Mouse (Mus musculus) common myeloid progenitor, adult 5-6 weeks (primary cell): ENCODE measurements around the gene Gsto1. TPM values are rescaled to one million over a fixed set of nuclear protein-coding genes. Genes with fewer than 3 reads are reported as not detected.

Experiments used
- ATAC-seq: replicated peaks from 2 replicates; pipeline ENCODE4 v1.8.0; 2016; ENCODE audit warnings: low read depth, mild to moderate bottlenecking, moderate TSS enrichment, inconsistent platforms; ENCODE audit not compliant: poor library complexity, severe bottlenecking
- total RNA-seq: library from RNA; stranded (forward); fragments of 200-1000, 187-1606 nt; gene quantifications from 2 replicates; pipeline ENCODE4 v1.2.3, GENCODE M21; 2017

Gsto1 gene
- total RNA-seq, 1 experiment from 2014 or later = 156 TPM

DNA sequence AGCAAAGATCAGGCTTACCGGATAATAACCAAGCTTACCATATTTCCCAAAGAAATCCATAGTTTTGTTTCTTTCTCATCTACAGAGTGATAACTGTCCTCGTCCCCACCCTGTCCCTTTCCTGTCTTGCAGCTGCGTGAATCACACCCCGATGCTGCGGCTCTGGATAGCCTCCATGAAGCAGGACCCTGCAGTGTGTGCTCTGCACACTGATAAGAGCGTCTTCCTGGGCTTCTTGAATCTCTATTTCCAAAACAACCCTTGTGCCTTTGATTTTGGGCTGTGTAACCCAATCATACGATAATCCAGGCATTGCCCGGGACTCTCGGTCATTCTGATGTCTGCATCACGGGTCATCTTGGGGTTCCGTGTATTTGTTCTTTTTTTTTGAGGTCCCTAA is 31.1 kb downstream of the Gsto1 start:
- no peak for ATAC-seq

DNA sequence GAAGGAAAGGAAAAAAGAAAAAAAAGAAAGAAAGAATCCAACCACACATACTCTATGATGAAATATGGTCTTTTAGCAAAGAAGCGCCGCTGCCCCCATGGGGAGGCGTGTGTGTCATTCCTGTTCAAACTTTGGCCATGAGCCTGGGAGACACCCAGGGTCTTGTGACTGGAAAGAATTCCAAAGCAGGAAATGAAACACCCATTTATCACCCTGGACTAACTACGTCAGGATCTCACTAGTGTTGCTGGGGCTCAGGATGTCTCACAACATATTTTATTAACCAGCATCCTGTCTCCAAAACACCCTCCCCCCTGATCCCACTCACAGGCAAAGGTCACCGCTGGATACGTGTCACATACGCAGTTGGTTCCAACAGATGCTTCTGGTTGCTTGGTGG is 31.8 kb downstream of the Gsto1 start:
- no peak for ATAC-seq

DNA sequence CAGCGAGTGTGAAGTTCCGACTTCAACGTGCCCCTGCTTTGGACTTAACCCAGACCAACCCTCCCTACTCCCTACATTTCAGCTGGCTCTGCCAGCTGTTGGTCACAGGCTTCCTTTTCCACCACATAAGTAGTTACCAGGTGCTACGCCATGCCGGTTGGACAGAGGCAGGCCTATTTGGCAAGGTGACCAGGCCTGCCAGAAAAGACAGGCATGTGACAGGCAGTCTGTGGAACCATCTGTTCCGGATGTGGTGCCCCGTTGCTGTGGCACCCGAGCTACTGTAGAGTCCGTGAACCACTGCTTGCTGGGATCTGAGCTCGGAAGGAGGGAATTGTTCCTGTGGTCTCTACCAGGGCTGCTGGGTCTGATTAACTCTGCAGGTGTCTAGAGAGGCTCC is 32.6 kb downstream of the Gsto1 start:
- peak; percentile 79 for ATAC-seq

DNA sequence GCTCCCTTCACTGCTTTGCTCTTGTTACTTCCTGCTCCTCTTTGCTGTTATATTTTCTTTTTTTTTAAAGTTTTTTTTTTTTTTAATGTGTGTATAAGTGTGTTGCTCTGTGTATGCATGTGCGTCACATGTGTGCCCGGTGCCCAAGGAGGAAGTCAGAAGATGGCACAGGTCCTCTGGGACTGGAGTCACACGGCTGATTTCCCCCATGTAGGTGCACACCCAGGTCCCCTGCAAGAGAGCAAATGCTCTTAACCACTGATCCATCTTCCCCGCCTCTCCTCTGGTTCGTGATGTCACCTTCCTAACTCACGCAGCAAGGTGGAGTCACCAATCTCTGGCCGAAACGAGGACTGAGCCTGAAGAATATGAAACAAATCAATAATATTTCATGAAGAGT is 33.3 kb downstream of the Gsto1 start:
- ATAC-seq = no peak

DNA sequence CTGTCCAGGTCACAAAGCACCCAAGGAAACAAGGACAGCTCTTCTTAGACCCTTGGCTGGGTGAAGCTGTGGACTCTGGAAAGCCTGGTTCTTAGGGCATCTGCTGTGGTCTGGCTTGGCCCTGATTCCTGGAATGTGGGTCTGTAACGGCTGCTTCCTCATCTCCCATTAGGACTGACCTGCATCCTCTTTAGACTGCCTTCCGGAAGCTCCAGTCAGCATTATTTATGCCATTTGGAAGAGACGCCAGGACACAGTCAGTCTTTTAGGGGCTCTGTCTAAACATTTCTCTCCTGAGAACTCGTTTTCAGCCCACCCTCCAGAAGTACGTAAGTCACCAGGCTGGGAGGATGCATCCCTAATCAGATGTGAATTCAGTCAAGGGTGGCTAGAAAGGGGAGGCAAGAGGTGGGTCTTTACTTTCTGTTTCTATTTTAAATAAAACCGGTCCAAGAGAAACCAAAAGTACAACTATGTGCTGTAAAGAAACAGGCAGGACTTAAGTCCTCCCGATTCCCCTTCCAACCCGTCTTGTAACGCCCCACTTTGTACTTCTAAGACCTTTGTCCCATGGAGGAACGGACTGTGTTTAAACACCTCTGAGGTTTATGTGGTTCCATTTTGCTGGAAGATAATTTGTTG is 35.8 kb downstream of the Gsto1 start:
- ATAC-seq = peak; percentile 18; the same call in 1 of the 2 replicates

DNA sequence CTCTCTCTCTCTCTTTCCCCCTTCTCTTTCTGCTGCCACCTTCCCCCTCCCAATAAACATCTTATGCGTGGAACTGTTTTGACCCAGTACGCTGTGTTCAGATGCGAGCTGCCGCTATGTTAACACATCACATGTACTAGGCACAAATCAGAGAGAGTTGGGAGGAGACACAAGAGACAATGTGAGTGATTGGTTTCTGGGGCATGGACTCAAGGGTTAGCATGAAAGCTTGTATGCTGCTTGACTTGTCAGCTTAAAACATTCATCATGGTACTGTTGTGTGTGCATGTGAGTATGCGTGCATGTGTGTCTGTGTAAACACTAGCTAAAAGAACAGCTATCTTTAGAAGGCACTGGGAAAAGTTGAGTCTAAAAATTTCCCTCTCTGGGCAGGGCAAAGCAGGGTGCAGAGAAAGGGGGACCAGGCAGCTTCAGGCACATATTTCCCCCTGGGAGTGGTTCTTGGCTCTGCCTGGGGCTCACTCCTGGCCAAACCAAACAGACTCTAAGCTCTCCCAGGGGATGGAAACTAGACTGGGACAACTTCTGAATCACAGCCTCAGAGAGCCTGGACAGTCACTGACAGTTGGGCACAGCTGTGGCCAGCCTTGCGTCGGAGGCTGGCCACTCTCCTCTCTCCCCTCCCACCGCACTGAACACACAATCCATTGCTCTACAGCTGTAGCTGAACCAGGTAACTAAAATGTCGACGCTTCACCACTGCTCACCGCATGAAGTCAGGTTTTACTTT is 37.0 kb downstream of the Gsto1 start:
- ATAC-seq = no peak

DNA sequence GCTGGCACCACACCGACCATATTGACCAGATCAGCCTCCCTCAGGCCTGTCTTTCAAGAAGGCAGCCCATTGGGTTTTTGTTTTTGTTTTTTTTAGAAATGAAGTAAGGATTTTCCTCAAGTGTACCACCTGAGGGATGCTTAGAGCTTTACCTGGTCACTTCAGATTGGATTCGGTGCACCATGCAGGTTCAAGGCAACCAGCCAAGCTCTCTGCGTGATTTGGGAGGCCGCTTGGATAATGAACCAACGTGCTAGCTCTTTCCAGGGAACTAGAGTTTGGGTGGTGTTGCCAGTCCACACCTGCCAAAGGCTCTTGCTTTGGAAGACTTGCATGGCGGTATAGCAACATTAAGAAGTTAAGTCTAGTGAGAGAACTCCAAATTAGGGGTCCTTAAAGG is 38.3 kb downstream of the Gsto1 start:
- no peak for ATAC-seq

DNA sequence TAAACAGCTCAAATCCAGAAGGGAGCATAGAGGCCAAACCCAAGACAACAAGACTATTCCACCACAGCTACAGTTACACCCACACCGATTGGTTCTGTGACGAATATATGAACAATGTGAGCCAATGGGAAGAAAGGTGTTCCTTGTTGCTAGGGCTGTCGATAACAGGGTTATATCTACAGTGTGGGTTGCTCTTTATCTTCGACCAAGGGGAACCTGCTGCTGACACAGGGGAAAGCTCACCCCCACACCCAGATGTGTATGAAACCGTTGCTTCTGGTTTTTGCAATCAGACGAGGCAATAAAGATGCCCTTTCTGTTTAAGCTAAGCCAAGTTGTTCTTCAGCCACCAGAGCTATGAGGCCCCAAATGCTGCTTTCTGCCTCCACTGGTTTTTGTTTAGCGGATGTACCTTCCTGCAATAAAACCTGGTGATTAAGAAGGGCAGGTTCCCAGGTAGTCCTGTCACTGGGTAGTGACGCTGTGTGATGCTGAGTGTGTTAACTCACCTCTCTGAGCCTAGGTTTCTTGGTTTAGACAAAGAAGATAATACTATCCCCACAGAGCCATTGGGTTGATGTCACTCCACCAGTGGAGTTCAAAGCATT is 43.8 kb downstream of the Gsto1 start:
- ATAC-seq = peak; percentile 77

DNA sequence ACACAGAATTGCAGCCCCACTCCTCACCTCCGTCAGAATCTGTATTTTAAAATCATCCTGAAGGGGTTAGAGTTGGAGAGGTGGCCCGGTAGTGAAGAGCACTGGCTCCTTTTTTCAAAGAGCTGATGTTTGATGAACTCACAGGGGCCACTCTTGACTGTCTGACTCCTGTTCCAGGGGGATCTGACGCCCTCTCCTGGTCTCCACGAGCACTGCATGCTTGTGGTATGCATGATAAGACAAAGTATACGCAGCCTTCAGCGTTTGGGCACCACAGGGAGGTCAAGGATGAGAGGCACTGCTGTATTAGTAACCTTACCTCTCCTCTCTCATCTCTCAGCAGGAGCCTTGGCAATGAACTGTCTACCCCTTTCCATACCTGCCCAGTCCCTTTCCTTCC is 45.2 kb downstream of the Gsto1 start:
- ATAC-seq = peak; percentile 49

DNA sequence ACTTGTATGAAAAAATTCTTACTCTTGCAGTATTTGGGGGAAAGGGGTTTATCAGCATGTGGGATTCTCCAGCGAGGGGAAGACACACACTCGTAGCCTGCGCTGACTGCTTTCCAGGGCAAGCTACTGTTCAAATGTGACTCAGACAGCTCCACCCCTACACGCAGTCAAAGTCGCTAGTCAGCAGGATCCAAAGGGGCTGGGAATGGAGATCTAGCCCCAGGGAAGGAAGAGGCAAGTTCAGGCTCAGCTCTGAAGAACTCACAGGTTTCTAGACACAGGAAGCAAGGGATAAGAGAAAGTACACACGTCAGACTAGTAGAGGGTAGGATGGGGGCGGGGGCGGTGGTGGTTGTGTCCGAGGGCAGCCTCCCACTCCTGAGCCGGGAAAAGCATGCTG is 45.8 kb downstream of the Gsto1 start:
- ATAC-seq = no peak

DNA sequence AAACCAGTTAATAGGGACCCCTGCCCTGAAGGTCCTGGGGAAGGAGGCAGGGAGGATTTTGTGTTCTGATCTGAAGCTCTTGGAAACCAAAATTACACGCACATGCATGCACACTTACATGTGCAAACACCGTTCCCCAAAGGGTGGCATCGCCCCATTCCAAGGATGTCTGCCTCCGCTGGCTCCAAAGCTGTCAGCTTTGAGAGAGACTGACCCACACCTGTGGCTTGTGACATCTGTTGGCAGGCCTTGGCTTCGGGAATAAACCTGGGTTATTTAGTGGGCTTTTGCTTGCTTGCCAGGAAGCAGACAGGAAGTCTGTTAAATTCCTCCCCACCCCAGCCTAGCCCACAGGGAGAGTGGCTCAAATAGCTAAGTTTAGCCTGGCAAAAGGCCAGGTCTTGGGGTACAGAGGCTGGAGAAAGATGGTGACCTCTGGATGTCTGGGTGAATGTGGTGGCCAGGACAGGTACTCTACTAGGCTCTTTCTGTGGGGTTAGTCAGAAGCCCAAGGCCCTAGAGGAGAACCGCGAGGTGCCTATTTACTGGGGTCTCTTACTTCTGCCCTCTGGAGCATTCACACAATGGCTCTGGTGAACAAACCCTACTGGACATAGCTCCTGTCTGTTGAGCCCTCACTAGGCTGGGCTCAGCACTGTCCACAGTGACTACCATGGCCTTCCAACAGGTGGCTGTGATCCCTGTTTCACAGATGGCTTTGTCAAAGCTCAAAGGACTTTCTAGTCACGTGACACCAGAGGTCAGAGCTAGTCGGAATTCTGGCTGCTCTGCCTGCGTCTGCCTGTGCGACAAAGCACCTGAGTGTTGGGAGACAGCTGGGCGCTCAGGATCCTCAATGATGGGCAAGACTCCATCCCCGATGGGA is 47.8 kb downstream of the Gsto1 start:
- ATAC-seq = 0 out of 2 replicates have a peak, but pooled peaks have one; percentile 12

DNA sequence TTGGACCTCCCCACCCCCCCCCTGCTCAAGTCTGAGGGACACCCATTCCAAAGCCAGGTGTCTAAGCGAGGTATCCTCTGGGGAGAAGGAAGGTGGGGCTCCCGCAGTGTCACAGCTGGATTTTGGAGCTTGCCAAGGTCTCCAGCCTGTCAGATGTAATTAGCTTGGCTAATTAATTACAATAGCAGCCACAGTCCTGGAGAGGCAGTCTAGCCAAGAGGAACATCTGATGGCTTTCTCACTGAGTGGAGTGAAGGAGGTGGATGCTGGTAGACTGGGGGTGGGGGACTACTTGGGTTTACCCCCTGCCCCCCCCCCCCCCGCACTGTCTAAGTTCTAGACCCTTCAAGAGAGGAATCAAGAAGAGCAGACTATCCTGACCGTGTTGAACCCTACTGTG is 48.9 kb downstream of the Gsto1 start:
- no peak for ATAC-seq

DNA sequence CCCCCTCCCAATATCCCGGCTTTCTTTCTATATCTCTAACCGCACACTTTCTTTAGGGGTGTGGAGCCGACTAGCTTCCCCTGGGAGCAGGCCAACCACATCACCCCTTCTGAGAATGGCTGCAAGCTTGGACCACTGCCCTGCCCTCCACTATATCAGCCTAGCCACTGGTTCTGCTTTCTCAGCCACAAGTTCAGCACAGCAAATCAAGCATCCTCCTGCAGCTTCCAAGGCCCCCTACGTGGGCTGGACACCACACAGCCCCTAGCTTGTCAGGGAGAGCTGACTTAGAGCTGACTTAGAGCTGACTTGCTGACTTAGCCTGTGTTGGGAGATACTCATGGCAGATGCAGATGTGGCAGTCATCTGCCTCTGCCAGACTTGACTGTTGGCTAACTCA is 50.3 kb downstream of the Gsto1 start:
- ATAC-seq = peak; percentile 64

DNA sequence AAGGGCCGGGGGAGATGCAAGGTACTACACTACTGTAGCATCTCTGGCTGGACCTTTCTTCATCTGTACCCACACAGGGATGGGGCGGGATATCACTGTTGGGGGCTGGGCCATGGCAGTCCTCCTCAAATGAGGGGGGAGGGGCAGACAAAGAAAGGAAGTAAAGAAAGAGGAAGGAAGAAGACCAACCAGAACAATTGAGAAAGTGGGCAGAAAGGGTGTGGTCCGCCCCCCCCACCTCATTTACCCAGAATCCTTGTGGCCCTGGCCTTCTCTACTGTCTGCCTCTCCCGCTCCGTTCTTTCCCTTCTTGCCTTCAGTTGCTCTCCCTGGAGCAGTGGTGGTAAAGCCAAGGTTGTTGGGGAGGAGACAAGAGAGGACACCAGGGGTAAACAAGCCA is 50.8 kb downstream of the Gsto1 start:
- ATAC-seq = peak; percentile 19

DNA sequence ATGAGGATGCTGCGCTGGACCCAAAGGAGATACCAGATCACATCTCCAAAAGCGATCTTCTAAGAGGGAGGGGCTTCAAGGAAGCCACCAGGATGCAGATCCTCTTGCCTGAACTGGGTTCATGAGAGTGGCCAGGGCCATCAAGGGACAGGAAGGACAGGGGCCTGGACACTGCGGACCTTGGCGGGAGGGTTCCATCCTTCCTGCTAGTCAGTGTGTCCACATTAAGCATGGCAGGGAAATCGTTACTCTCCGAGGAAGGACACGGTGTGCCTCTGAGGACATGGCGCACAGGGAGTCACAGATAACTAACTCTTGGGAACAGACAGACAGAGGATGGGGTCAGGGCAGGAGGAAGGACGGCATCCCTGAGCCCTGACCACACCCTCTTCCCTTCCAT is 52.8 kb downstream of the Gsto1 start:
- no peak for ATAC-seq

DNA sequence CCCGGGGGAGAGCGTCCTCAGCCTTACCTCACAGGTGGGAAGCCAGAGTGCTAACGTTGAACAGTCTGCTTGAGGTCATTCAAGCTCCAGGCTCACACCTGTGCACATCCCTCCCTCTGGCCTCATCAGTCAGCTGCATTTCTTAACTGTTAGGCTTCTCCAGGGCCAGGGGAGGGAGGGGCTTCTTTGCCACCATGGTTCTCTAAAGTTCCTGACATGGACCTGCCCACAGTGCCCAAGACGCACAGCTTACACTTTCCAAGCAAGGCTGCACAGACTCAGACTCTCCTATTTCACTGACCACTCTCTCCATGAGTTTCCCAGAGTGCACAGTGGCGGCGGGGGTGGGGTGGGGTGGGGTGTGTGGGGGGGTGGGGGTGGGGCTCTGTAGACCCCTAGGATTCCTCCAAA is 54.2 kb downstream of the Gsto1 start:
- no peak for ATAC-seq

DNA sequence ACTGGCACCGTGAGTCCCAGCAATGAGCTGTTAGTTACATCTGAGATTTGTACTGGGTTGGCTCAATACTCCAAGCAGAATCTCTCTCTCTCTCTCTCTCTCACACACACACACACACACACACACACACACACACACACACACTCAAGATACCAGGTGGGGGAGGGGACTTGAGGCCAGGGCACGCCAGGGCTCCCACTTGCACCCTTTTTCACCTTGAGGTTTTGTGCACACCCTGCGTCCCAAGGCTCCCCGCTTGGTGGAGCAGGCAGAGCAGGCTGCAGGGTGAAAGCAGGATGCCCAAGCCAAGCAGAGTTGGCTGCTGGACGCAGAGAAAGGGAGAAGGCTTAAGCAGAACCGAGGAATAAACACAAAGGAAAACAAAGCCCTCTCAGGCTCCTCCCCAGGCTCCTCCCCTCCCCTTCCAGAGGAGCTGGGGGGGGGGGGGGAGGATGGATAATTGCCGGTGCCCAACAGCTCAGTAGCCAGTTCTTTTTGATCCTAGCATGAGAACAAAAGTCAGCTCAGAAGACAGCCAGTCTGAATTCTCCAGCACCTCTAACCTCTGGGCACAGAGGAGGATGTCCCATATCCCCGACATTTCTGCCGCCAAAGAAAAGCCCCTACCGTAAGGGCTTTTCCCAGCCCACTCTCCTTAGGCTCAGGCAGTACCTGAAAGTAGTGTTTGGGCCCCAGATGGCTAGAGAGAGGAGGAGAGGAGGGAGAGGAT is 54.8 kb downstream of the Gsto1 start:
- no peak for ATAC-seq

DNA sequence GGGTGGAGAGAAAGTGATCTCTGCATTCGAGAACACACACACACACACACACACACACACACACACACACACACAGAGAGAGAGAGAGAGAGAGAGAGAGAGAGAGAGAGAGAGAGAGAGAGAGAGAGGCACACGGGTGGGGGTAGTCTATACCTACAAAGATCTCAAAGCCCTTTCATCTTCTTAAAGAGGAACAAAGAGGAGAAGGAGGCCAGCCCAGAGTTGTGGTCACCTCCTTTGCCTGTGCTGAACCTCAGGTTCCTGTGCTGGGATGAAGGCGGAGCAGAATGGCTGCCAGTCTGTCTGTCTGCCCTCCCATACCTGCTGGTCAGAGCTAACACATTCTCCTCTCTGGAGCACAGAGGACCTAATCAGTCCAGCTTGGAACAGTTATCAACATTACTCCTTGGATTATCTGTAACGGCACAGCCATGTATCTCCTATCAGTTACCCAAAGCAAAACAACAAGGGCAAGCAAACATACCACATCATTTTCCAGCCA is 55.4 kb downstream of the Gsto1 start:
- peak; percentile 71 for ATAC-seq

DNA sequence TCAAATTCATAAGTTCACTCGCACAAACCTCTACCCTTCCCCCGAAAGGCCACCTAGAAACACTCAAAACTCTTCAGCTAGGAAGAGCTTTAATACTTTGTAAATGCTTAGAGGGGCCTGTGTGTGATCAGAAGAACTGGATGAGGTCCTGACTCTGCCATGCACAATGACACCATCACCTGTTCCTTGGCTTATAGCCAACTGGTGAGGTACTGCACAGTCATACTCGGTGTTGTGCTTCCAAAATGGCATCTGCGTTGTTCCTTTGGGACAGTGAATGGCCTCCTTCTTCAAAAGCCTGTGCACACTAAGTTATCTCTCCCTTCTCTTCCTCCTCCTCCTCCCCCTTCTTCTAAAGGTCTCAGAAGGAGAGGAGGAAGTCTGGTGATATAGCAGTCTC is 56.0 kb downstream of the Gsto1 start:
- no peak for ATAC-seq

DNA sequence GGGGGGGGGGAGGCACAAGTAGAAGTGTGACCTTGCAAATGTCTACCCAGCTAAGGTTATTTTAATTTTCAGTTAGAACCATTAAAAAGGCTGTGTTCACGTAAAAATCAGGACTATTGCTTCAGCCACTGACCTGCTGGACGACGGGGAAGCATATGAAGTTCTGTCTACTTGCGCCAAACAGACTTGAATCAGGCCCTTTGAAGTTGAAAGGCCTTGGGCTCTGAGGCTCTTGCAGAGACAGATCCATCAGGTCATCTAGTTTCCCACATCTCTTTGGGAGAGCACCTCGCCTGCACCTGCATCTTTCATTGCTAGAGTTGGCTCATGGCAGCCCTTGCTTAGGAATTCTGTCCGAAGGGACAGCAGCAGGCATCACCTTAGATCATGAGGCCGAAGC is 58.6 kb downstream of the Gsto1 start:
- no peak for ATAC-seq
